Mouse (Mus musculus): ENCODE data around the gene Cacna2d1.

Gene Cacna2d1

DNA sequence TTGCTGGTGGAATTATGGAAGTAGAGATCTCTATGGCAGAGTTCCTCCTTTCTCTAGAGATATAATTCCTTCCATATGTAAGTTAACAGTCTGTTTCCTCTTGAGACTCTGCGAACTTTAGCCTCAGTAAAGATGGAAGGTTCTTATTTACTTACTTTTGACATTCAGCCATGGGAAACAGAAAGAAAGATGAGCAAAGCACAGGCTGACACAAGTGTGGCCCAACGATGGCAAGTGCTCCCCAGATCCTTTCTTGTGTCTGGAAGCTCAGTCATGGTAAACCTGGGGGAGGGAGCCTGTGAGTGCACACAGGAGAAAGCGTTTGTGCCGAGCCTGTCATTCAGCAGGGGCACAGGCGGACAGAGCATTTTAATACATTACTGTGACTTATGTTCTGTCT, 48.9 kb downstream of the Cacna2d1 start:
- no peak for DNase-seq (ENCODE audit: low spot score in 2 of 2)

DNA sequence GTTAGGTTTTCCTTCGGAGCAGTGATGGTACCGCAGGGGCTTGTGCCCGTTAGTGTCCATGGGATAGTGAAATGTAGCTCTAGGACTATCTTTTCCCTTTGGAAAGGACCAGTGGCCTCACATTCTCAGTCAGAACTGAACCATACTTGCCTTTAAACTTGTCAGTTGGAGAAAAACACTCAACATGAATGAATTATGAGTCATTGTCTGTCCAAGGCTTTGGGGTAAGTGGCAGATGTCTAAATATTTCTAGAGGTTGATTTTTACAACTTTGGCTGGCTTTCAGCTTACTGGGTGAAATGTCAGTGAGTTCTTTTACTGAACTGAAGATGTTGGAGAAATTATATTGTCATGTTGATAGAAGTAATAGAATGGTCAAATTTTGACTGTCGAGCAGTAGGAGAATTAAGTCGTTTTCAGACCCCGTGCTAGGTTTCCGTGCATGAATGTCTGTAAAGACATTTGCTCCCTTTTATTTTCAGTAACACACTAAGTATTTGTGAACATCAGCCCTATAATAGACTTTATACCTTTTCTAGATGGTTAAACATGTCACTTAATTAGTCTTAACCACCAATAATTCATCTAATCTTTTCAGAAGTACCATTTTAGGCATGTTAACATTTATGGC, 50.9 kb downstream of the Cacna2d1 start:
- no peak for DNase-seq (ENCODE audit: low spot score in 2 of 2)

DNA sequence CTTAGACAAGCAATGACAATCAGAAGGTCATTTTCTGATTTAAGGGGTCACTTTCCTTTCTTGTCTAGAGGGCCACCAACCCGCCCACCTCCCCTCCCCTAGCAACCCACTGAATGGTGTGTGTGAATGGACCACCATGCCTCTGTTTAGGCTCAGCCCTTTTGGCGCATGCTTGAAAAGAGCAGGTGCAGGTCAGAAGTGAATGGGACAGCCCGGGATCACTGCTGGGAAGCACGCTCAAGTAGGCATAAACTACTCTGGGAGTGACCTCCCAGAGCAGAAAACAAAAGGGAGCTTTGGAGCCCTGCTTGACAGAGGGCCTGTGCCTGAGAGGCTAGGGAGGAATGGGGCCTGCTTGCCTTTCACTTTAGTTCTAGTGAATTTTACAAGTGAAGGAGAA, 51.4 kb downstream of the Cacna2d1 start:
- no peak for DNase-seq (ENCODE audit: low spot score in 2 of 2)

DNA sequence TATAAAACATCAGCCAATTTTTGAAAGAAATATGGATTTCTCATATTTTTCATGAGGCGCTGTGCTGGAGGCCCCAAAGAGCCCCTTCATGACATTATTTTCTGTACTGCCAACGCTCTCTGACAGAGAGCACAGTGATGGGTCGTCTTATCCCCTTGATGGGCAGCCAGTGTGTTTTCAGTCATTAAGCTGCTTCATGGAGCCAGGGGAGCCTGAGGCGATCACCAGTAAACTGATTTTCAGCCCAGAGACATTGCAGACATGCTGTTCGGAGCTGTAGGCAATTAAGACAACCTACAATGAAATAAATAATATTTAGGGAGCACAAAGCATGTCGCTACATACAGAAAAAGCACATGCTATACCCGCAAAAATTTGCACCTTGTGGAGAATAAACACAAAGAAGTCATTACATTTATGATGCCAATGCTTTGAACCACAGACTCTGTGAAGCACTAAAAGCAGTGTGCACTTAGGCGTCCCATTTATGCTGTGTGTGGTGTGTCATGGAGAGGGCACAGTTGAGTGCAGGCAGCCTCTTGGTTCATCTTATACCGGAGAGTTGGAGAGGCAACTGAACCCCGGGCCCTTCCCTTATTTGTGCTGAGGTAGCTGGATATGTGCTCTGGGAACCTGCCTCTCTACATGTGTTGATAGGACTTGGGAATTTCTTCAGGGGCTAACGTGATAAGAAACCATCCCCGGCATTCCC, 57.1 kb downstream of the Cacna2d1 start:
- DNase-seq (ENCODE audit: low spot score in 2 of 2): no peak

DNA sequence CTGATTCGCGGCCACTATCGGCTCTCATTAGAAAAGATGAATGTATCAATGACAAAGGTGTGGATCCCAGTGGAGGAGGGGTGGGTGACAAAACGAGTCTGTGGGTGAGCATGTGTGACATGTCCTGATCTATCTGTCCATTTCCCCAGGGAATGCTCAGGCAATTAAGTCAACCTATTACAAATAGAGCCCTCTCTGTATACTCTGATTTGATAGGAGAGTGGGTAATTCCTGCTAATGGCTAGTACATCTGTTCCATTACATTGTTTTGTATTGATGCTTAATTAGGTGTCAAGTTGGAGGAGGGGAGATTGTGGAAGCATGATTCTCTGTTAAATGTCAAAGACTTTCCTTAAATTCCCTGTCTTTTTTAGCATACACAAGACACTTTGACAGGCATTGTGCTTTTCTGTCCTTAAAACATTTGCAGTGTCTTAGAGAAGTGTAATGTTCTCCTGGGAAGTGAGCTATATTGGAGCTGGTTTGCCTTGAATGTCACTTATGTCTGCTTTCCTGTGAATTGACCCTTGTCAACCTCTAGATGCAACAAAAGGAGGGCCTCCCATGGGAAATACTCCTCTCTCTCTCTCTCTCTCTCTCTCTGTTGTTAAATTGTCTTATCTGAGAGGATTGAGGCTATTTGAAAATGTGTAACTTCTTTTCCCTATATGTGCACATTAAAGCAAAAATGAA, 58.9 kb downstream of the Cacna2d1 start:
- DNase-seq (ENCODE audit: low spot score in 2 of 2): no peak

DNA sequence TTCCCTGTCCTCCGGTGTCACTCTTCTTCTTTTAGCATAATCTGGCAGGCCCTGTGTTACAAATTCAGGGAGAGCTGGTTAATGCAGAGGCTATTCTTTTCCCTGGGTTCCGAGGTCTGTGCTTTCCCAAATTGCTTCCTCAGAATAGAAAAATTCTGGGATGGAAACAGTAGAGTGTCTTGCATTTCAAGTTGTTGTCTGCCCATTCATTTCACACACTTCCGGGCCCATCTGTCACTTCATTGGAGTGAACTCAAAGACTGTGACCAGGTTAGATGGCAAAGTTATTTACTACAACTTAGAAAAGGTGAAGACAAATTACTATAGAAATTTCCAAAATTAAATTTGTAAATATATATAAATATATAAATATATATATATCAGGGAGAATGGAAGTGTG, 62.7 kb downstream of the Cacna2d1 start:
- DNase-seq (ENCODE audit: low spot score in 2 of 2): no peak

DNA sequence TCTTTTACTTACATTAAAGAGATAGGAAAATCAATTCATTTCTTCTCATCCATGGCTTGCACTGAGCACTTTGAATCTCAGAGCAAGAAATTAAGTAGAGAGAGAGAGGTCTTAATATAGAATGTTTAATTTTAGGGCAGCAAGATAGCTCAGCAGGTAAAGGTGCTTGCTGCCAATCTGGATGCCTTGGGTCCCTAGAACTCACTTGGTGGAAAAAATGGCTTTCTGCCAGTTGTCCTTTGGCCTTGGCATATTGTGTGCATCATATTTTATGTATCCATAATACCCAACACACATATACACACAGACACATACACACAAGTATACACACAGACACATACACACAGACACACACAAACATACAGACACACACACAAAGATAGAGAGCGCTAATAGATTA, 63.3 kb downstream of the Cacna2d1 start:
- no peak for DNase-seq (ENCODE audit: low spot score in 2 of 2)

DNA sequence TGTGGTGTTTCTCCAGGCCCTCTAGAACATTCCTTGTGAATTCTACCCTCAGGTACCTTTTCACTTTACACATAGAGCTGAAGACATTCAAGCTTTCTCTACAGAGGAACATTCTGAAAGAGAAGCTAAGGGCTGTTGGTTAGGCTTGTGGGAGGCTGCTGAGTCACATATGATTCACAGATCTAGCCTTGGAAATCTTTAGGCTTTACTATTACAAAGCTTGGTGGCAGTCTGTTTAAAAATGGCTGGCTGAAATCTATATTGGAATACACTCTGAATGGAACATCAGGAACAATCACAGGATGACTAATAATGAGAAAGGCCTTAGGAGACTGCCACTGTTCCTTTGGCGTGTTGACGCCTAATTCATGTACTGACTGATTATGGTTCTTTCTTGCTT, 66.4 kb downstream of the Cacna2d1 start:
- no peak for DNase-seq (ENCODE audit: low spot score in 2 of 2)

DNA sequence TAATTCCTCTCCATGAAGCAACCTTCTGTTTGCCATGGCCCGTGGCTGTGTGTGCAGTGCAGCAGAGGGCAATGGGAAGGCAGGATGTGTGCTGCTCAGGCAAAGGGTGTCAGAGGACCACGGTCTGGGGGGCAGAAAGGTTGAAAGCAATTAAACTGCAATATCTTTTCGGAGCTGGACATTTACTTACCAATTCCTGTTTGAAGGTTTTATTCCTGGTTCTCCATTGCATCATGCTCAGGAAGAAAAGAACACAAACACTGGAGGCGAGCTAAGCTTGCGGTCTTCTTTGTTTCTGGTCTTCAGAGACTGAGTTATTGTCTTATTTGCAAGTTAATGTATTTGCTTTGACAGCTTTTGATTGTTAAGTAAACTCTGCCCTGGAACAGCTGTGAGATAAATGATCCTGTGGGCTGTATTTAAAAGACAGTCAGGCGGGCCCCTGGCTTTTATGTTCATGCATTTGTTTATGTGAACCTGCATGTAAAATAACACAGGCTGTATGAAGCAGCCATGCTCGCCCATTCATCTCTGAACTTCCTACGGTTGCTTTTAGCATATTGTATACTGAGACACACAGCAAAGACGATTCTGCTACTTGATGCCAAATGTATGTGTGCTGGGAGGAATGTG, 68.1 kb downstream of the Cacna2d1 start:
- no peak for DNase-seq (ENCODE audit: low spot score in 2 of 2)

DNA sequence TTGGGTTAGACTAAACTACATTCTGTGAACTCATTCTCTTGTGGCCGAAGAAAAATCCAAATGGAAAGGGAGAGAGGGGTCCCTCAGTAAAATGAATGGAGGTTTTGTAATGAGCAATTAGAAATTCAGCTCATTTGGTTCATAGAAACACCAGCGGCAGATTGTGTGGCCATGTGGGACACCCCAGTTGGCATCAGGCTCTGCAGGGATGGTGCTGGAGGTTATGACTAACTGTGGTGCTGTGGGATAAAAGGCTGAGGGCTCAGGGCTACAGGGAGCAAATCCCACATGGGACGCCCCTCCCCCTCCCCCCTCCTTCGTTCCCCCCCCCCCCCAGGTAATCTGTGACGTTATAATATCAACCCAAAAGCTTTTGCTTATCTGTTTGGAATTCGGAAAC, 69.8 kb downstream of the Cacna2d1 start:
- DNase-seq (ENCODE audit: low spot score in 2 of 2): no peak

DNA sequence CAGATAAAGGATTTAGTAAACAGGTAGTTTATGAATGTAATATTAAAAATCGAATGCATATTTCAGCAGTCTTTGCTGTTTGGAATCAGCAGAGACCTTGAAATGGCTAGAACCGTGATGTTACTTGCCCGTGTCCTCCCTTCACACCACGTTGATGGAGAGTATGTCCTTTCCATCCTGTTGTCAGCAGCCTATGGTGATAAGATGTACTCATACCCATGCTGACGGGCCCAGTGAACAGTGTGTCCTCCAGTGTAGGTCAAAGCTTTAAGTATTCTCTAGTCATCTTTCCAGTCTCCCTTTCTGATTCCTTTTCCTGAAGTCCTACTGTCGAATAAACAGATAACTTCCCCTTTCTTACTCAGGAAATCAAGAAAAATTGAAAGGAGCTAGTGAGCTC, 72.5 kb downstream of the Cacna2d1 start:
- no peak for DNase-seq (ENCODE audit: low spot score in 2 of 2)

DNA sequence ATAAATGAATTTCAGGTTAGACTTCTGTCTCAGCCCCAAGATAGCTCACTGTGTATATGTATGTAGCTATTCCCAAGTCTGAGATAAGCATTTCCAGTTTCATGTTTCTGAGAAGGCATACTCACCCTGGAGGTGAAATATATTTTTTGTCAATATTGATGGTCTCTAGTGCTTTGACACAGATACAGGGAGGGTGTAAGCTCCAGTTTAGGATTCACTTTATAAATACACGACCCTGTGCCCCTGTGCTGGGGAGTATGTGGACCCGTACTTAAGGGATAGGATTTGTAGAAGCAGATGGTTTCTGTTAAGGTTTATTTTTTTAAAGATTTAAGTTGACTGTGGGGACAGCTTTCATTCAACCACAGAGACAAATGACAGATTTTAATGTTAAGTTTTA, 79.2 kb downstream of the Cacna2d1 start:
- DNase-seq (ENCODE audit: low spot score in 2 of 2): no peak

DNA sequence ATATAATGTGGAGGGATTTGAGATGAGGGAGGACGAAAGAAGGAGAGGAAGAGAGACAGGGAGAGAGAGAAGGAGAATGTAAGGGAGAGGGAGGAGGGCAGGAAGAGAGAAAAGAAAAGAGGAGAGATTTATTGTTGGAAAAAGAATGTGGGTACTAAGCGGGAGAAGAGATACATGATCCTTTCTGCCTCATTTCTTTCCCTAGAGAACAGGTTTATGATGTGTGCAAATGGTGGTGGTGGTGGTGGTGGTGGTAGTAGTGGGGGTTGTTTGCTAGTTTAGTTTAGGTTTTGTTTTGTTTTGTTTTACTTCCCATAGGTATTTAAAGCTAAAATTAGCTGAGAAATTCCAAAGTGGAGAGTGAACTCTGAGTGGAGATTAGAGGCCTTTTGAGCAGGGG, 79.9 kb downstream of the Cacna2d1 start:
- no peak for DNase-seq (ENCODE audit: low spot score in 2 of 2)

DNA sequence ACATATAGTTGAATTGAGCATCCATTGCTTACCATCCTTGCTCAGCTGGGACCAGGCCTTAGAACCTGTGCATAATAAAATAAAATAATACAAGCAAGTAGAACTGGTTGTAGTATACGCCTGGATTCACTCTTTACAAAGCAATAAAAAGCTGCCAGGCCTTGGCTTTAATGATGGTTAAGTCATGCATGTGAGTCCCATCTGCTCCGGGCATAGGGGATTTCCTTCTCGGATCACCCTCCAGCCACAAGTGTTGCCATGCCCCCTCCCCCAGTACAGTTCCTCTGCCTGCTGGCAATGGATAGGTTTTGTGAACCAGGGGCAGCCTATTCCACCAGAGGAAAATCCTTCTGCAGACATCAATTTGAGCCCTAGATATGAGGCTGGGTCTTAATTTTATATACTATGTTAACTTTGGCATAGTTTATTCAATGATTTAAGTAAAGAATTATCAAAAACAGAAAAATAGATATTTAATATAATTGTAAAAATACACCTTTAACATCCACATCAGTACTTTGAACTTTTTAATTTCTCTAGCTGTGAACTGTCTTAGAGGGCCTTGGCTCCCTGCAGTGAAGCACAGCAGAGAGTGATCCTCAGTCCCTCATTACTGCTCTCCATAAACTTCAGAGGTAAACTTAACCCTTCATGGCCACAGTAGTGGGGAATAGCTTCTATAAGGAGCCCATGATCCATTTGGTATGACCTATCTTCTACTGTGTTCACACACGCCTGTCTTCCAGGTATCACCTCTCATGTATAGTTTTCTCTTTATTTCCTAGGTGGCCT, 90.3 kb downstream of the Cacna2d1 start:
- DNase-seq (ENCODE audit: low spot score in 2 of 2): no peak

DNA sequence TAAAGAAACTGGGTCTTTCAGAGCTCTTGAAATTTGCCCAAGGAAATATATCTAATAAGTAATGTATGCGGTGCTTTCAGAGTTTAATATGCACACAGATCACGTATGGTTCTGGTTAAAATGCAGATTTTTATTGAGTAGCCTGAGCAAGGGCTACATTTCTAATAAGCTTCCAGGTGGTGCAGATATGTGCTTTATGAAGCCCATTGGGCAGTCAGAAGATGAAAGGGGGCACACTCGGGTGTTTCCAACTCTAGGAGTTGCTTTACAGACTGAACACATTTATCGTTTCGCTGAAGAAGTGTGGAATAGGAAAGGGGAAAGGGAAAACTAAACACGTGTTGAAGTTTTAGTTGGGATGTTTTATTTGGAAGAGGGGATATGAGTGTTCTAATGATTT, 94.4 kb downstream of the Cacna2d1 start:
- no peak for DNase-seq (ENCODE audit: low spot score in 2 of 2)

DNA sequence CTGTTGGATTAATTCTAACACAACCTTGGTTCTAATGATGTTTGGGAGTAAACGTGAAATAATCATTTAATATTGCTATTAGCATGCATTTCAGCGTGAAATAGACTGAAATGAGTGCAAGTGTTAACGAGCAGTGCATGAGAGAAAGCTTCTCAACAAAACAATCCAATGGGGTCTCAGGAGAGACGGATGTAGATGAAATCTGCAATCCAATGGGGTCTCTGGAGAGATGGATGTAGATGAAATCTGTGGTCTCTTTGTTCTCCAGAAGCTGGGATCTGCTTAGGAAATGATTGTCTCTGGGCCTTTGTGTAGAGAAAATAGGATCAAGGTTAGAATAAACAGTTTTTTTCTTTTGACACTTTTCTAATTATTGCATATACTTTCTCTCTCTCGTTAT, 95.0 kb downstream of the Cacna2d1 start:
- DNase-seq (ENCODE audit: low spot score in 2 of 2): no peak

DNA sequence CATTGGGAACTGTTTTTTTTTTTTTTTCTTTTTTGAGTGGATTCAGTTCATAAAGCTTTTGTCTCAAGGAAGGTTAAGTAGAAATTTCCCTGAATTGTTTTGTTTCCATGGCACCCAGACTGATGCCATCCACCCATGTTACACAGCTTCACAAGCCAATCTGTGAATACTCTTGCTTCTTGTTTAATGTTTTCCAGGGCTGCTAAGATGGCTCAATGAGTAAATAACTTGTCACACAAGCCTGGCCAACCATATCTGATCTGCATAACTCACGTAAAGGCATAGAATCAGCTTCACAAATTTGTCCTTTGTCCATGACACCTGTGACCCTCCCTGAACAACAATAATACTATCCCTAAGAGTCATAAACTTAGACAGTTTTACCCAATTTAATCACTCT, 99.1 kb downstream of the Cacna2d1 start:
- DNase-seq (ENCODE audit: low spot score in 2 of 2): no peak

DNA sequence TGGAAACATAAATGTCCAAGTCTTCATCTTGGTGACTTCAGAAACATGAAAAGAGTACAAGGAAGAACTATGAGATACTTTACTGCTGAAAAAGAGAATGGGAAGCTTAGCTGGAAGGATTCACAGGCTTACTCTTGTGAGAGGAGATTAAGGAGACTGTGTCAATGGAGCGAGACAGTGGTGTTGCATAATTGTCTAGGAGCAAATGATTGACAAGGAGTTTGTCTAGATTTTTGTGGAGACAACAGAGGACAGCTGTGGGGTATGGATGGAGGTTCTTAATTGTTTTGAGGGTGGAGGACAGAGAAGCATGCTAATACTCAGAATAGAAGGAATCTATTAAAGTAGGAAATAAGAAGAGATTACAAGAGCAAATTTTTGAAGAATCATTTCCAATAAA, 100.8 kb downstream of the Cacna2d1 start:
- no peak for DNase-seq (ENCODE audit: low spot score in 2 of 2)

DNA sequence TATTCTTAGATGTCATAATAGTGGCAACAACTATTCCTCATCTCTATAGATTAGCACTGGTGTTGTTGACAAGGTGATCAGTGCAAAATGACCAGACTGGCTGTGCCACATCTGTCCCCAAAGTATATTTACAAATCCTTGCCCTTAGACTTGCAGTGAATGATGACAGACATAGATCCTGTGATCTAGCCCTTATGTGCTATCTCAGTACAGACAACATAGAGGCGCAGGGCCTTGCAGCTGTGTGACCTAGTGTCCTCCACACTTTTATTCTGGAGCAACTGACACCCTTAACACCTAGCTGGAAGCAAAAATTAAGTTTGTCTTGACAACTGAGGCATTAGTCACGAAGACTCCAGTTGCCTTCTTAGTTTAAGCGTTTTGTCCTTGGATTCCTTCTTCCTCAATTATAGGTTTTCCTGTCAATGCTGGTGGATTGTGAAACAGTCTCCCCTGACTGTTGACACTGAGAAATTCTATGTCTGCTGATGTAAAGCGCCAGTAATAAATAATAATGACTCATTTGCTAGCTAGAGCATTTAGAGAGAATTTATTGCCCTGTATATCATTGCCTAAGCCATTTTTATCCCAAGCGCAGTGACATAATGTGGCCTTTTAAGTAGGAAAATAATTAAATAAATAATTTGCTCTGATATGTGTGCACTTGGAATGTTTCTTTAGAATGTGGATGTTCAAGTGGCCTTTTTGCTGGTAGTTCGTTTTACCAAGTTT, 110.8 kb downstream of the Cacna2d1 start:
- no peak for DNase-seq (ENCODE audit: low spot score in 2 of 2)

DNA sequence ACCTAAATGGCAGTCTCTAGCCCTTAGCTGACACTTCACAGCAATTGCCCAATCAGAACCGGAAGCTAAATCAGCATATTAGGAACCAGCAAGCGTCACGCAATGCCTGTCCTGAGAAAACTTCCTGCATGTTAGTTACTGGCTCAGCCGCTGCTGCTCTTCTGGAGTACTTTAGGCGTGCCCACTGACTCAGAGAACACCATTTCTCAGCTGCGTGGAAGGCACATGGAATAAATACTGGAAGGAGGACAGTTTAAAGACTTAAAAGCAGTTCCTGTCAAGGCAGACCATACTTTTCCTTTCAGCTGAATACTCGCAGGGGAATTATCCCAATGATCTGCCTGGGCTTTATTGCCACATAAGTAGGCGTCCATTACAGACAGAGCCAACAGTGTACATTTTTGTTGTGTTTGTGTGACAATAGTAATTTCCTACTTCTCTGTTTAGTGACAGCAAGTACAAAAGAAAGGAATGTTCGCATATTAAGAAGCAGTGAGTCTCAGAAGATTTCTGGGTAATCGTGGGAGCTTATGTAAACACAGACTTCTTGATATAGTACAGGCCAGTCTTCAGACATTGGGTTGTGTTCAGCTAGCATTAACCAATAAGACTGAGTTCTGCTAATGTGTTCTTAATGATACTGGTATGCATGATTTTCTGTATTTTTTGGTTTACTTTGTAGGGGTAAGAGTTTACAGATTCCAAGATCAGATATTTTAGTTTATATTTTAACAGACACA, 113.1 kb downstream of the Cacna2d1 start:
- DNase-seq (ENCODE audit: low spot score in 2 of 2): no peak

DNA sequence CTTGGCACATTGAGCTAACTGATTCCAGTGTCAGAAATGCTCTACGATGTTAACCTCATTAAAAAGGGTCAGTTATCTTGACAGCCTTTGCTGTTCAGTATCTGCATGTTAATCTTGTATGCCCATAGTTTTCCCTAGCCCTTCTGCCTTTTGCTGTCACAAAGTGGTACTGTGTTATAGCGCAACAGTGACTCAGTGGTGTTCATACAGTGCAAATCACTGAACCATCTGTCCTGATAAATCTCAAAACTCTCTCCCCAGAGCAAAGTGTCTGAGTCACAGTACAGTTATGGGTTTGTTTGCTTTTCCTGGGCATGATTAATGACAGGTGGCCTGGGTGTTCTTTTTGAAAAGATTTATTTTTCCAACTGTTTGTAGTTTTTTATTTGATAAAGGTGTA, 122.3 kb downstream of the Cacna2d1 start:
- DNase-seq (ENCODE audit: low spot score in 2 of 2): no peak
